In the genomic region with DNA sequence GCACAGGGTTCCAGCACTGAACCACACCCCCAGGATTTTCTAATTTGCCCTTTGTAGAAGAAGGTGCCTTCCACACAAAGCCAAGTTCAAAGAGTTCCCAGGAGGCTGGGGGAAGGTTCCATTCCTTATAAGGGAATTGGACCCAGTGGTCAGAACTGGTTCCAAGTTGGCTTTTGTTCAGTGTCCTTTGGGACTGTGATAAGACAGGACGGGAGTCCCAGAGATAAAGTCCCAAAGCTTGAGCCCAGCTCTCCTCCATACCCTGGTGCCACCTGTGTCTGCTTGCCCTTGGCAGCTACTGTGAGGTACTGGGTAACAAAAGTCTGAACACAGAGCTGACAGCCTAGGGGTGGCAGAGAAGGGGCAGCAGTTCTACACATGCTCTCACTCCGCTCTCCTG, we compare ENCODE assay signal across 30 mouse cellular contexts. TPM values are rescaled to one million over a fixed set of nuclear protein-coding genes. Genes with fewer than 3 reads are reported as not detected.
DNase-seq lines count a peak whose midpoint lies in the region; ATAC-seq and TF ChIP-seq lines count a peak whose summit lies in the region.
"Had no signal": no experiment of that assay in that cellular context is flagged by ENCODE, and none has a peak within 500 bp of the region (broad histone marks: within the 10 kb centered on the region; RNA-seq: fewer than 3 reads in every experiment).

No protein-coding gene starts in this region.

- DNase-seq in adrenal gland, postnatal 36 days: peak; percentile 14 to 50
- DNase-seq in adrenal gland, adult 8-10 months: no peak
- peak; percentile 40 for DNase-seq in ovary, adult 18-20 months (ENCODE audit: low spot score)
- DNase-seq in ovary, postnatal 10 days (ENCODE audit: low spot score): no peak
- DNase-seq in heart, postnatal 0 days (ENCODE audit: low spot score): no peak
- no peak for DNase-seq in kidney, adult 8-10 months
- DNase-seq in layer of hippocampus, postnatal 10 days (ENCODE audit: low spot score in 2 of 2): no peak
- DNase-seq: cerebellum, adult 18-20 months; cerebellum, postnatal 25 days; gastrocnemius, postnatal 25 days; liver, postnatal 0 days; lung, postnatal 10 days; right cerebral cortex, postnatal 14 days; spleen, adult 18-20 months; thymus, postnatal 25 days had no signal

- WGBS in heart, postnatal 0 days: 40% methylated on average over 2 of the region's 2 CpGs

- H3K36me3 ChIP-seq in heart, postnatal 0 days (replicated peaks; ENCODE audit: control insufficient read depth, insufficient read depth, low read length): no peaks in the 10 kb centered on the region
- H3K36me3 ChIP-seq: embryonic facial prominence, embryonic 12.5 days; forebrain, embryonic 12.5 days; G1E; hindbrain, embryonic 12.5 days; limb, embryonic 10.5 days; midbrain, embryonic 10.5 days had no signal

- peaks cover 6% of the 10 kb centered on the region; the same call in 1 of the 2 replicates for H3K4me1 ChIP-seq in heart, postnatal 0 days (ENCODE audit: control insufficient read depth, insufficient read depth)
- H3K4me1 ChIP-seq: embryonic facial prominence, embryonic 12.5 days; forebrain, embryonic 12.5 days; hindbrain, embryonic 12.5 days; limb, embryonic 10.5 days; midbrain, embryonic 10.5 days had no signal

- H3K4me2 ChIP-seq in heart, postnatal 0 days (ENCODE audit: low read depth, low read length): no peak overlapping the region
- H3K4me2 ChIP-seq: embryonic facial prominence, embryonic 12.5 days; forebrain, embryonic 12.5 days; hindbrain, embryonic 12.5 days; liver, embryonic 11.5 days had no signal

- no peaks in the 10 kb centered on the region for H3K27me3 ChIP-seq in heart, postnatal 0 days (ENCODE audit: control insufficient read depth, insufficient read depth, low read length)
- H3K27me3 ChIP-seq: embryonic facial prominence, embryonic 12.5 days; hindbrain, embryonic 12.5 days had no signal

- H3K4me3 ChIP-seq in heart, postnatal 0 days (ENCODE audit: low read depth, low read length): no peak overlapping the region
- H3K4me3 ChIP-seq: embryonic facial prominence, embryonic 12.5 days; erythroblast, embryonic 14.5 days; forebrain, embryonic 12.5 days; hindbrain, embryonic 12.5 days; limb, embryonic 10.5 days; midbrain, embryonic 10.5 days had no signal

- ATAC-seq in heart, postnatal 0 days (ENCODE audit: insufficient read depth, low read depth): peak; percentile 64; the same call in 1 of the 2 replicates
- ATAC-seq: intestine, postnatal 0 days; liver, postnatal 0 days; Patski had no signal

- no peak for TF ChIP-seq EP300 in heart, postnatal 0 days (IDR thresholded peaks at IDR 0.05; ENCODE audit: low read depth)

- TF ChIP-seq CTCF in heart, postnatal 0 days (IDR thresholded peaks at IDR 0.05; ENCODE audit: low read depth): no peak

- H3K27ac ChIP-seq in heart, postnatal 0 days (ENCODE audit: low read depth): no peak overlapping the region
- H3K27ac ChIP-seq: embryonic facial prominence, embryonic 12.5 days; forebrain, embryonic 12.5 days; hindbrain, embryonic 12.5 days; kidney, postnatal 0 days; limb, embryonic 10.5 days; midbrain, embryonic 10.5 days had no signal

- H3K9me3 ChIP-seq in heart, postnatal 0 days (replicated peaks; ENCODE audit: control insufficient read depth, low read length): no peaks in the 10 kb centered on the region
- H3K9me3 ChIP-seq: G1E had no signal

- no peak overlapping the region for H3K9ac ChIP-seq in heart, postnatal 0 days (replicated peaks; ENCODE audit: low read depth, low read length)
- H3K9ac ChIP-seq: embryonic facial prominence, embryonic 12.5 days; forebrain, embryonic 12.5 days; hindbrain, embryonic 12.5 days; liver, postnatal 0 days had no signal

RNA-seq across cellular contexts. Expression of a gene that starts 6.7 kb away (rescaled TPM):
- not detected for total RNA-seq in adrenal gland, postnatal 36 days (2021)
- total RNA-seq in adrenal gland, adult 8-10 months (2022): not detected
- not detected in 2 replicates for total RNA-seq in heart, postnatal 0 days (2014; rRNA removed; ENCODE audit: low replicate concordance)
- polyA plus RNA-seq in heart, postnatal 0 days (2015; fragmentation: Nextera tagmentation; extraction: Ambion mirVana): not detected in 2 replicates
- under 1 TPM in 1 of 2 experiments, not detected in 1; 0.22 TPM for total RNA-seq in layer of hippocampus, postnatal 10 days (2021)
- total RNA-seq: CH12.LX; gastrocnemius, postnatal 25 days; layer of hippocampus, postnatal 25 days; neutrophil, adult 5-6 weeks had no signal
- polyA plus RNA-seq: embryonic facial prominence, embryonic 12.5 days; erythroblast, embryonic 14.5 days; forebrain, embryonic 12.5 days; G1E; heart, embryonic 14.5 days; hindbrain, embryonic 12.5 days; kidney, postnatal 0 days; limb, embryonic 10.5 days; liver, embryonic 11.5 days; liver, postnatal 0 days; midbrain, embryonic 10.5 days; Patski had no signal

RNA-seq across cellular contexts. Expression of a gene that starts 9.9 kb away (rescaled TPM):
- not detected for total RNA-seq in adrenal gland, postnatal 36 days (2021)
- under 1 TPM in 2 of 4 experiments, not detected in 2; 0.21 to 0.52 TPM for total RNA-seq in adrenal gland, adult 8-10 months (2022)
- total RNA-seq in heart, postnatal 0 days (2014; rRNA removed; ENCODE audit: low replicate concordance): not detected in 2 replicates
- not detected in 2 replicates for polyA plus RNA-seq in heart, postnatal 0 days (2015; fragmentation: Nextera tagmentation; extraction: Ambion mirVana)
- total RNA-seq in layer of hippocampus, postnatal 10 days (2021): not detected
- total RNA-seq: CH12.LX; G1E; gastrocnemius, postnatal 25 days; neutrophil, adult 5-6 weeks had no signal
- polyA plus RNA-seq: embryonic facial prominence, embryonic 12.5 days; erythroblast, embryonic 14.5 days; G1E; heart, embryonic 14.5 days; hindbrain, embryonic 12.5 days; kidney, postnatal 0 days; limb, embryonic 10.5 days; liver, postnatal 0 days; midbrain, embryonic 10.5 days; Patski had no signal

RNA-seq across cellular contexts. Expression of a gene that starts 10.0 kb away (rescaled TPM):
- total RNA-seq in adrenal gland, postnatal 36 days (2021): 10 to 100 TPM; 13.7 to 23.7 TPM
- 10 to 100 TPM; 21.9 to 25.0 (median 22.9) TPM for total RNA-seq in adrenal gland, adult 8-10 months (2022)
- total RNA-seq in heart, postnatal 0 days (2014; rRNA removed; ENCODE audit: low replicate concordance): 8.7 and 19.3 TPM in 2 replicates
- 11.4 and 13.1 TPM in 2 replicates for polyA plus RNA-seq in heart, postnatal 0 days (2015; fragmentation: Nextera tagmentation; extraction: Ambion mirVana)
- 10 to 100 TPM; 21.0 to 23.5 TPM for total RNA-seq in layer of hippocampus, postnatal 10 days (2021)

RNA-seq across cellular contexts. Expression of a gene that starts 34.6 kb away (rescaled TPM):
- 10 to 100 TPM; 21.4 to 24.6 TPM for total RNA-seq in adrenal gland, postnatal 36 days (2021)
- total RNA-seq in adrenal gland, adult 8-10 months (2022): 10 to 100 TPM; 17.2 to 24.1 (median 22.5) TPM
- total RNA-seq in heart, postnatal 0 days (2014; rRNA removed; ENCODE audit: low replicate concordance): 8.4 and 10.3 TPM in 2 replicates
- 3.6 and 4.4 TPM in 2 replicates for polyA plus RNA-seq in heart, postnatal 0 days (2015; fragmentation: Nextera tagmentation; extraction: Ambion mirVana)
- 10 to 100 TPM; 39.9 to 43.9 TPM for total RNA-seq in layer of hippocampus, postnatal 10 days (2021)

Comparison
In these comparisons a context has a peak if more than half of its experiments do, and no peak if none do; other contexts are left out.
1. DNase-seq: peak in adrenal gland, postnatal 36 days (2 of 2) and ovary, adult 18-20 months (single experiment); none in adrenal gland, adult 8-10 months (single experiment), ovary, postnatal 10 days (single experiment), heart, postnatal 0 days (single experiment), kidney, adult 8-10 months (0 of 2) and layer of hippocampus, postnatal 10 days (0 of 2).